Mouse (Mus musculus) T-helper 17 cell (primary cell): ENCODE measurements around the gene Depdc1a.
"Not testable (repeated sequence)": the region's sequence is repeated elsewhere in the genome, so short reads cannot be mapped to it uniquely, and the experiment has no call there.

ENCODE experiments used
- in situ Hi-C, 2 experiments: fragments of 300-600 bp; cut with MboI, MseI; formaldehyde crosslinking; loops; 1 replicate in 1 of 2; 2 replicates in 1 of 2; pipeline ENCODE4 v1.15.1; 2025; ENCODE audit warnings: high pct_unique_total_duplicates in 2 of 2

The Depdc1a gene

GRCm38 (mm10) chr3:159495243-159495801 lies at the start of gene Depdc1a:
Gene Depdc1a (plus strand): TSS chr3:159495433.
- in situ Hi-C loops: no loop called here

GRCm38 (mm10) chr3:159470059-159470458 lies 25.2 kb upstream of the Depdc1a start:
- in situ Hi-C loops: no loop called here

DNA sequence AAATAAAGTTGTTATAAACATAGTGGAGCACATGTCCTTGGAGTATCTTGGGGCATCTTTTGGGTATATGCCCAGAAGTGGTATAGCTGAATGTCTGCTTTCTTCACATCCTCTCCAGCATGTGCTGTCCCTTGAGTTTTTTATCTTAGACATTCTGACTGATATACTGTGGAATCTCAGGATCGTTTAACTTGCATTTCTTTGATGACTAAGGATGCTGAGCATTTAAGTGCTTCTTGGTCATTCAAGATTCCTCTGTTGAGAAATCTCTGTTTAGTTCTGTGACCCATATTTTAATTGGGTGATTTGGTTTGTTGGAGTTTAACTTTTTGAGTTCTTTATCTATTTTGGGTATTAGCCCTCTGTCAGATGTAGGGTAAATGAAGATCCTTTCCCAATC lies 19.8 kb upstream of the Depdc1a start:
- in situ Hi-C loops: no loop called here

GRCm38 (mm10) chr3:159477250-159477962 lies 17.8 kb upstream of the Depdc1a start:
- in situ Hi-C loops: no loop called here

GRCm38 (mm10) chr3:159494709-159495108 lies 524 bp upstream of the Depdc1a start:
- in situ Hi-C loops: not testable (repeated sequence)

DNA sequence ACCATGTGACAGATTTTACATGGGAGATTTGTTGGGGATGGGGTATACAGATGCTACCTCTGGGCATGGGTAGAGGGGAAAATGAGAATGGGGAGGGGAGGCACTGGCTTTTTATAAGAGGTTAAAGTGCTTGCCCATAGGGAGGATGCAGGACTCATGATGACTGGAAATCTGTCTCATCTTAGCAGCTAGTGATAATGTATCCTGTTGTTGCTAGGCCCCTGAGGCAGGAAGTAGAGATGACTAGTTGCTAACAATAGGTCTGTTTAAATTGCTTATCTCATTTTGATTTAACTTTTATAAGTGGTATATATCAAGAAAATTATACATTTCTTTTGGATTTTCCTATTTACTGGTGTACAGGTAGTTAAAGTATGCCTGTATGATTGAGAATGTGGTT lies 13.7 kb downstream of the Depdc1a start:
- in situ Hi-C loops: no loop called here

GRCm38 (mm10) chr3:159528563-159528962 lies 33.3 kb downstream of the Depdc1a start:
- in situ Hi-C loops: no loop called here

- in situ Hi-C loops: no loop called here
Observed at GRCm38 (mm10) chr3:159548303-159548702, 53.1 kb downstream of the Depdc1a start.

GRCm38 (mm10) chr3:159550224-159550623 lies 55.0 kb downstream of the Depdc1a start:
- in situ Hi-C loops: no loop called here
